Mouse (Mus musculus) CH12.LX (cell line): ENCODE measurements around the gene Hps4. TPM values are rescaled to one million over a fixed set of nuclear protein-coding genes. Genes with fewer than 3 reads are reported as not detected.

ENCODE experiments used
- DNase-seq: peaks from one replicate; pipeline ENCODE4 v3.0.0-alpha.2; 2013; ENCODE audit errors: extremely low read depth
- H3K27ac ChIP-seq: 2 replicates; pipeline ENCODE4 v1.5.1; 2012; ENCODE audit warnings: low read depth, mild to moderate bottlenecking, control low read depth, moderate library complexity; ENCODE audit not compliant: insufficient read depth
- H3K27me3 ChIP-seq: replicated peaks from 2 replicates; pipeline ENCODE3; 2012; ENCODE audit warnings: inconsistent platforms
- H3K36me3 ChIP-seq, 2 experiments: replicated peaks in 1 of 2; 2 replicates each; pipeline versions ENCODE3 to v1.6.1; 2012; ENCODE audit warnings: inconsistent platforms in 1 of 2, low read length in 1 of 2, mild to moderate bottlenecking in 1 of 2, mixed read lengths in 1 of 2, moderate library complexity in 1 of 2; ENCODE audit not compliant: control insufficient read depth in 1 of 2, insufficient read depth in 1 of 2
- H3K4me1 ChIP-seq, 2 experiments: 2 replicates each; pipeline ENCODE4 v1.6.1; 2012; ENCODE audit warnings: inconsistent platforms in 1 of 2, moderate library complexity in 1 of 2; ENCODE audit not compliant: insufficient read depth in 2 of 2, control insufficient read depth in 1 of 2
- H3K4me2 ChIP-seq: 2 replicates; pipeline ENCODE4 v1.6.1; 2012; ENCODE audit warnings: low read depth, mild to moderate bottlenecking, control low read depth; ENCODE audit not compliant: poor library complexity, insufficient read depth, severe bottlenecking
- H3K4me3 ChIP-seq, 3 experiments: fragments of 150-350 bp in 1 of 3; sonication (generic) in 1 of 3; replicated peaks in 1 of 3; 2 replicates each; pipeline versions ENCODE3 to v1.5.1; 2011 to 2012; ENCODE audit warnings: low read depth in 2 of 3, low read length in 2 of 3, mild to moderate bottlenecking in 2 of 3, moderate library complexity in 2 of 3, control low read depth in 1 of 3, improper control_type of control experiment in 1 of 3, inconsistent platforms in 1 of 3, mixed read lengths in 1 of 3; ENCODE audit not compliant: poor library complexity in 1 of 3
- H3K79me2 ChIP-seq: replicated peaks from 2 replicates; pipeline ENCODE4 v1.6.1; 2012; ENCODE audit warnings: mild to moderate bottlenecking, moderate library complexity; ENCODE audit not compliant: control insufficient read depth, poor library complexity, insufficient read depth, severe bottlenecking; ENCODE audit errors: extremely low read depth
- H3K9ac ChIP-seq: 2 replicates; pipeline ENCODE4 v1.6.1; 2012; ENCODE audit warnings: low read depth, mild to moderate bottlenecking, control low read depth, moderate library complexity; ENCODE audit not compliant: insufficient read depth
- H3K9me3 ChIP-seq: replicated peaks from 2 replicates; pipeline ENCODE3; 2012; ENCODE audit warnings: low read length, inconsistent platforms, mixed read lengths
- CHD1 ChIP-seq: IDR thresholded peaks from 2 replicates; pipeline ENCODE4 v1.6.1; 2012; ENCODE audit warnings: low read depth, low read length, improper control_type of control experiment, inconsistent platforms
- CTCF ChIP-seq, 2 experiments: IDR thresholded peaks in 1 of 2; conservative IDR thresholded peaks in 1 of 2; 2 replicates each; pipeline ENCODE4 v1.5.1; 2011 to 2012; ENCODE audit warnings: low read depth in 2 of 2, low read length in 2 of 2, improper control_type of control experiment in 1 of 2, inconsistent platforms in 1 of 2, mild to moderate bottlenecking in 1 of 2, moderate library complexity in 1 of 2
- E2F4 ChIP-seq: IDR thresholded peaks from 2 replicates; pipeline ENCODE4 v1.6.1; 2011; ENCODE audit warnings: low read depth, low read length, improper control_type of control experiment; ENCODE audit not compliant: insufficient replicate concordance
- ELF1 ChIP-seq: IDR thresholded peaks from 2 replicates; pipeline ENCODE4 v1.6.1; 2014; ENCODE audit warnings: low read depth, mild to moderate bottlenecking, inconsistent platforms, low read length, improper control_type of control experiment
- EP300 ChIP-seq: IDR thresholded peaks from 2 replicates; pipeline ENCODE4 v1.6.1; 2011; ENCODE audit warnings: low read length, improper control_type of control experiment
- GABPA ChIP-seq: IDR thresholded peaks from 2 replicates; pipeline ENCODE4 v1.6.1; 2012; ENCODE audit warnings: low read depth, low read length, improper control_type of control experiment, inconsistent platforms; ENCODE audit not compliant: insufficient replicate concordance
- HCFC1 ChIP-seq: IDR thresholded peaks from 2 replicates; pipeline ENCODE4 v1.6.1; 2012; ENCODE audit warnings: low read depth, mild to moderate bottlenecking, inconsistent platforms, low read length, improper control_type of control experiment
- IRF4 ChIP-seq: IDR thresholded peaks from 2 replicates; pipeline ENCODE4 v1.6.1; 2014; ENCODE audit warnings: low read depth, mild to moderate bottlenecking, inconsistent platforms, low read length, improper control_type of control experiment
- JUN ChIP-seq: IDR thresholded peaks from 2 replicates; pipeline ENCODE4 v1.6.1; 2011; ENCODE audit warnings: low read depth, mild to moderate bottlenecking, low read length, improper control_type of control experiment, moderate library complexity; ENCODE audit not compliant: insufficient read depth
- MAZ ChIP-seq: IDR thresholded peaks from 2 replicates; pipeline ENCODE4 v1.6.1; 2012; ENCODE audit warnings: low read depth, mild to moderate bottlenecking, inconsistent platforms, low read length, improper control_type of control experiment, moderate library complexity
- MXI1 ChIP-seq: IDR thresholded peaks from 2 replicates; pipeline ENCODE4 v1.6.1; 2011; ENCODE audit warnings: mild to moderate bottlenecking, low read depth, low read length, improper control_type of control experiment
- MYC ChIP-seq: IDR thresholded peaks from 2 replicates; pipeline ENCODE4 v1.6.1; 2011; ENCODE audit warnings: low read depth, mild to moderate bottlenecking, improper control_type of control experiment, low read length
- POLR2A ChIP-seq: IDR thresholded peaks from 2 replicates; pipeline ENCODE4 v1.6.1; 2011; ENCODE audit warnings: low read depth, mild to moderate bottlenecking, improper control_type of control experiment, low read length
- RAD21 ChIP-seq: IDR thresholded peaks from 2 replicates; pipeline ENCODE4 v1.6.1; 2011; ENCODE audit warnings: low read depth, mild to moderate bottlenecking, low read length, improper control_type of control experiment, moderate library complexity
- RCOR1 ChIP-seq: conservative IDR thresholded peaks from 2 replicates; pipeline ENCODE4 v1.6.1; 2012; ENCODE audit warnings: low read depth, mild to moderate bottlenecking, inconsistent platforms, low read length, improper control_type of control experiment
- SIN3A ChIP-seq: IDR thresholded peaks from 2 replicates; pipeline ENCODE4 v1.6.1; 2012; ENCODE audit warnings: low read length, improper control_type of control experiment, inconsistent platforms
- SMC3 ChIP-seq: IDR thresholded peaks from 2 replicates; pipeline ENCODE4 v1.6.1; 2011; ENCODE audit warnings: low read depth, low read length, improper control_type of control experiment
- TBP ChIP-seq: conservative IDR thresholded peaks from 2 replicates; pipeline ENCODE4 v1.6.1; 2011; ENCODE audit warnings: low read depth, low read length, improper control_type of control experiment
- TCF12 ChIP-seq: IDR thresholded peaks from 2 replicates; pipeline ENCODE4 v1.6.1; 2014; ENCODE audit warnings: low read depth, mild to moderate bottlenecking, inconsistent platforms, low read length, improper control_type of control experiment
- ZC3H11A ChIP-seq: IDR thresholded peaks from 2 replicates; pipeline ENCODE4 v1.6.1; 2012; ENCODE audit warnings: low read depth, mild to moderate bottlenecking, inconsistent platforms, low read length, improper control_type of control experiment
- ZMIZ1 ChIP-seq: IDR thresholded peaks from 2 replicates; pipeline ENCODE4 v1.6.1; 2012; ENCODE audit warnings: low read depth, mild to moderate bottlenecking, inconsistent platforms, low read length, improper control_type of control experiment
- ZNF384 ChIP-seq: IDR thresholded peaks from 2 replicates; pipeline ENCODE4 v1.6.1; 2012; ENCODE audit warnings: low read depth, low read length, improper control_type of control experiment, inconsistent platforms
- dilution Hi-C: fragments of 300-500 bp; cut with MboI; formaldehyde crosslinking; loops from 2 replicates; pipeline ENCODE4 v1.14.3; 2020; ENCODE audit warnings: low sequenced_read_pairs; ENCODE audit not compliant: extremely low pct_unique_long_range_greater_than_20kb, extremely low pct_ligation_motif_present
- in situ Hi-C: fragments of 300-500 bp; cut with MboI; formaldehyde crosslinking; loops from 3 replicates; pipeline ENCODE4 v1.14.3; 2019; ENCODE audit warnings: low sequenced_read_pairs, low pct_ligation_motif_present, low pct_unique_long_range_greater_than_20kb, mixed read lengths
- polyA plus RNA-seq: library from polyadenylated mRNA; unstranded; fragments of >175 nt; gene quantifications from 2 replicates; pipeline ENCODE4 v1.2.1, GENCODE M21; 2012; ENCODE audit warnings: low read depth; ENCODE audit not compliant: insufficient read length
- total RNA-seq, 2 experiments: library from RNA; depleted of rRNA; stranded (reverse); fragments of 300-350 nt in 1 of 2; fragments of >200 nt in 1 of 2; gene quantifications; 2 replicates each; pipeline ENCODE4 v1.2.3; 2012 to 2014

Hps4 gene
- total and polyA plus RNA-seq, 3 experiments: 10.0 to 23.0 (median 18.3) TPM

DNA sequence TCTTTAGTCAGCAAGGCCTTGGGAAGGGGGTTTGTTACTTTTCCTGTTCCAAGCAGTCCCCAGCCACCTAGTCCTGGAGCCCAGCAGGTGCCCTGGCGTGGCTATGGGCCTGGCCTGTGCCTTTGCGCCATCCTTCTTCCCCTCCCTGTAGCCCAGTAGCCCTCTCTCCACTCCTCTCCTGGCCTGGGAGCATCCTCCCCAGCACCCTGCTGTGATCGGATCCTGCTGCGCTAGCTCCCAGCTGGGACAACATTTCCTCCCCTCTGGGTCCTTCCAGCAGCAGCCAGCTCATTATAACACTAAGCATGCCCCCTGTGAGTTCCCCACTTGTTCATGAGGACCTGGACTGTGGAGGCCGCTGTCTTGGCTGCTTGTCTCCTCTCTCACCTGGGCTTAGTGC lies 37.0 kb upstream of the Hps4 start:
- dilution Hi-C loops: no loop called here
- no peak for DNase-seq
- H3K36me3 ChIP-seq: peaks cover 29 to 73% of the 10 kb centered on the region in 2 experiments
- no peaks in the 10 kb centered on the region for H3K9me3 ChIP-seq
- no peak overlapping the region for H3K4me3 ChIP-seq
- no peaks in the 10 kb centered on the region for H3K27me3 ChIP-seq
- no peak for TF ChIP-seq HCFC1
- no peaks in the 10 kb centered on the region for H3K79me2 ChIP-seq
- no peak overlapping the region for H3K4me2 ChIP-seq
- no peak overlapping the region for H3K9ac ChIP-seq
- peaks cover 0 to 22% of the 10 kb centered on the region in 2 experiments; a peak in 2 of 4 replicates for H3K4me1 ChIP-seq
- no peak overlapping the region for H3K27ac ChIP-seq
- in situ Hi-C loops: no loop called here

DNA sequence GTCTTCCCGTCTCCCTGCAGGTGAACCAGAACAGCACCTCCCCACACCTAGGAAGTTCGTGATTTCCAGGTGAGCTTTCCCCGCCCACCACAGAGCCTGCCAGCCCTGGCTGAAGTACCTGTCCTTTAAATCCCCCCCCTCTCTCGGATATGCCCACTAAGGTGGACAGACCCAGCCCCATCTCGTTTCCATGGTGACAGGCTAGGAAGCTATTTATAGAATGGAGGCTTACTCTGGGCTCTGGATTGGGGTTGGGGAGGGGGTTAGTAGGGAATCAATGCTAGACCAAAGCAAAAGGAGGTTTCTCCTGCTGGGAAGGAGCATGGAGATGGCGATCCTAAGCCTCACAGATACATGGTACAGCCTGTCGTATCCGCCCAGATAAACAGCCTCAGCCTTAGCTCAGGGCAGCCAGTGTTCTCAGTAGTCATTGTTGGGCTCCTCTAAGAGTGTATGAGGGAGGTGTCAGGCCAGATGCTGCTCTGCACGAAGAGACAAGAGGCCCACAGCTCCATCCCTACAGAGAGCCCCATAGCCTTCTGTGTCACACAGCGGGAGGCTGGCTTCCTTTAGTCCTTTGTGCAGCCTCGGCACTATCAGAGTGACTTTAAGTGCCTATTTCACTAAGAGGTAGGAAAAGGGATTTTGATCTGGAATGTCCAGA lies 29.5 kb upstream of the Hps4 start:
- peaks cover 27 to 74% of the 10 kb centered on the region in 2 experiments for H3K36me3 ChIP-seq
- dilution Hi-C loops: no loop called here

DNA sequence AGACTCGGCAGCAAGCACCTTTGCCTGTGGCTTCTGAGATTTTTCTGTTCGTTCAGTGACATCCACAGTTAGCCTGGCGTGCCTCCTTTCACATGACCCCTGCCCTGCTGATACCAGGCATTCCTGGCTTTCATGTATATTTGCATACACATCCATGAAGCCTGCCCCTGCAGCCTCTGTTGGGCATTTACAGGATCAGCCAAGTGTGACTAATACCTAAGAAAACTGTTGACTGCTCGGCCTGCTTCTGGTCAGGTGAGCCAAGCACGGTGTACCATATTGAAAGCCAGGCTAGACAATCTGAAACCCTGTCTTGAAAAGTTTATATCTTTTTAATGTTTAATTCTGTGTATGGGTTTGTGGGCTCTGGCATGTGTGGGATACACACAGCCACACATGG lies 26.4 kb upstream of the Hps4 start:
- H3K4me3 ChIP-seq: no peak overlapping the region
- H3K4me2 ChIP-seq: no peak overlapping the region
- dilution Hi-C loops (no loop called here), in situ Hi-C loops (loop anchor here (5.0 kb wide), 1 partner anchor 74 kb away; no protein-coding TSS in a partner anchor)
- 0 out of 4 replicates have a peak, but pooled peaks cover 0 to 4% of the 10 kb centered on the region in 2 experiments for H3K4me1 ChIP-seq
- no peak overlapping the region for H3K27ac ChIP-seq
- H3K9ac ChIP-seq: no peak overlapping the region
- DNase-seq: no peak
- H3K27me3 ChIP-seq: peaks cover 9% of the 10 kb centered on the region
- H3K9me3 ChIP-seq: no peaks in the 10 kb centered on the region
- H3K36me3 ChIP-seq: peaks cover 6 to 45% of the 10 kb centered on the region in 2 experiments
- no peaks in the 10 kb centered on the region for H3K79me2 ChIP-seq
- no peak for TF ChIP-seq EP300
- no peak for TF ChIP-seq IRF4
- no peak for TF ChIP-seq GABPA
- TF ChIP-seq RCOR1: no peak
- TF ChIP-seq MYC: no peak
- no peak for TF ChIP-seq MAZ

More for the DNA sequence above, 29.5 kb upstream of the Hps4 start:
- H3K27ac ChIP-seq: no peak overlapping the region
- TF ChIP-seq ZC3H11A: no peak
- no peak for TF ChIP-seq CHD1
- no peak for TF ChIP-seq EP300
- no peak for TF ChIP-seq TCF12
- no peak for TF ChIP-seq MXI1
- TF ChIP-seq ZNF384: no peak
- TF ChIP-seq CTCF (conservative IDR thresholded peaks at IDR 0.05 in 1 of 2, IDR thresholded peaks at IDR 0.05 in 1 of 2; ENCODE audit: low read depth in 2 of 2, low read length in 2 of 2): no peak
- no peak for TF ChIP-seq ELF1
- TF ChIP-seq ZMIZ1: no peak
- TF ChIP-seq E2F4: no peak
- no peak for TF ChIP-seq SMC3
- no peak for TF ChIP-seq SIN3A
- TF ChIP-seq POLR2A: no peak
- no peak for TF ChIP-seq TBP
- TF ChIP-seq IRF4: no peak
- TF ChIP-seq RAD21: no peak
- no peak for TF ChIP-seq JUN
- TF ChIP-seq, all 38 proteins: peak for 0
- no peaks in the 10 kb centered on the region for H3K9me3 ChIP-seq
- peaks cover 0 to 19% of the 10 kb centered on the region in 2 experiments; a peak in 2 of 4 replicates for H3K4me1 ChIP-seq
- no peaks in the 10 kb centered on the region for H3K79me2 ChIP-seq
- no peaks in the 10 kb centered on the region for H3K27me3 ChIP-seq
- in situ Hi-C loops: no loop called here
- no peak overlapping the region for H3K4me2 ChIP-seq
- no peak for DNase-seq
- no peak overlapping the region for H3K9ac ChIP-seq
- H3K4me3 ChIP-seq: no peak overlapping the region
